In the genomic region with DNA sequence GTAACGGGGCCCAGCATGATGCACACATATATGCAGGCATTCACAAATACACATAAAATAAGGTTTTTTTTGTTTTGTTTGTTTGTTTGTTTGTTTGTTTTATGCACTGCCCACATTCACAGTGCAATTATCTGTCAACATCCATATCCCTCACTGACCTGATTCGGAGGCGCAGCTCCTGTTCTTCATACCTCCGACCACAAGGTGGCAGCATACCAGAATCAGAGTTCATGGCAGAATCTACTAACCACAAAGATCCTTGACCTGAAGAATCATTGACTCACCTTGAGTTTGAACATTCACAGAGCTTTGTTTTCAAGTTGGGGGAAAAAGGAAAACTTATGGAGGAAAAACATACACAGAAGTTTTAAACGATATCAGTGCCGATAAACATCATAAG, we compare ENCODE assay signal across 9 mouse cellular contexts.
DNase-seq lines count a peak whose midpoint lies in the region; ATAC-seq and TF ChIP-seq lines count a peak whose summit lies in the region.
"Had no signal": no experiment of that assay in that cellular context is flagged by ENCODE, and none has a peak within 500 bp of the region (broad histone marks: within the 10 kb centered on the region; RNA-seq: fewer than 3 reads in every experiment).

No protein-coding gene starts in this region.

- ATAC-seq in heart, postnatal 0 days (ENCODE audit: insufficient read depth, low read depth): no peak
- ATAC-seq in heart, embryonic 12.5 days (ENCODE audit: insufficient number of reproducible peaks, low FRiP score): no peak
- ATAC-seq in neural tube, embryonic 15.5 days (ENCODE audit: low FRiP score): no peak

- H3K4me3 ChIP-seq in heart, postnatal 0 days (ENCODE audit: low read depth, low read length): no peak overlapping the region
- no peak overlapping the region for H3K4me3 ChIP-seq in heart, embryonic 12.5 days
- no peak overlapping the region for H3K4me3 ChIP-seq in thymus, adult 2 months (ENCODE audit: control insufficient read depth, insufficient read depth, low read length)
- H3K4me3 ChIP-seq in neural tube, embryonic 15.5 days (replicated peaks): no peak overlapping the region

- TF ChIP-seq POLR2A in thymus, adult 2 months (IDR thresholded peaks at IDR 0.05; ENCODE audit: control insufficient read depth, extremely low read depth, insufficient read depth, low read length, poor library complexity): no peak

- peaks cover 6% of the 10 kb centered on the region for H3K4me1 ChIP-seq in heart, postnatal 0 days (ENCODE audit: control insufficient read depth, insufficient read depth)
- H3K4me1 ChIP-seq in heart, embryonic 12.5 days (replicated peaks): peaks cover 14% of the 10 kb centered on the region; the same call in 1 of the 2 replicates
- H3K4me1 ChIP-seq in thymus, adult 2 months (replicated peaks; ENCODE audit: control insufficient read depth, insufficient read depth, low read length): no peaks in the 10 kb centered on the region
- H3K4me1 ChIP-seq in neural tube, embryonic 15.5 days: peaks cover 15% of the 10 kb centered on the region

- DNase-seq in heart, postnatal 0 days (ENCODE audit: low spot score): no peak
- peak; percentile 46 for DNase-seq in thymus, adult 2 months
- no peak for DNase-seq in thymus, adult 18-20 months
- DNase-seq in c-Kit-positive CD71-positive TER-119-positive erythroid progenitor cells, embryonic 14.5 days (ENCODE audit: low spot score): peak; percentile 29
- peak; percentile 20 to 31 for DNase-seq in thymus, postnatal 36 days
- DNase-seq in retina, postnatal 1 day: no peak

- H3K27me3 ChIP-seq in heart, postnatal 0 days (ENCODE audit: control insufficient read depth, insufficient read depth, low read length): no peaks in the 10 kb centered on the region
- H3K27me3 ChIP-seq in heart, embryonic 12.5 days (replicated peaks): no peaks in the 10 kb centered on the region
- no peaks in the 10 kb centered on the region for H3K27me3 ChIP-seq in thymus, adult 2 months (ENCODE audit: control insufficient read depth, insufficient read depth, low read length)
- H3K27me3 ChIP-seq in neural tube, embryonic 15.5 days (replicated peaks): no peaks in the 10 kb centered on the region

- H3K36me3 ChIP-seq in heart, postnatal 0 days (replicated peaks; ENCODE audit: control insufficient read depth, insufficient read depth, low read length): no peaks in the 10 kb centered on the region
- H3K36me3 ChIP-seq in heart, embryonic 12.5 days: no peaks in the 10 kb centered on the region
- H3K36me3 ChIP-seq in thymus, adult 2 months (ENCODE audit: control insufficient read depth, insufficient read depth, low read length): no peaks in the 10 kb centered on the region
- H3K36me3 ChIP-seq in neural tube, embryonic 15.5 days: no peaks in the 10 kb centered on the region

- no peak overlapping the region for H3K9ac ChIP-seq in heart, postnatal 0 days (replicated peaks; ENCODE audit: low read depth, low read length)
- no peak overlapping the region for H3K9ac ChIP-seq in heart, embryonic 12.5 days
- no peak overlapping the region for H3K9ac ChIP-seq in neural tube, embryonic 15.5 days (replicated peaks)

- WGBS in heart, postnatal 0 days: 96% methylated on average over 6 of the region's 6 CpGs
- 93% methylated on average over 6 of the region's 6 CpGs for WGBS in heart, embryonic 12.5 days
- WGBS in thymus, adult 2 months: 94% methylated on average over 6 of the region's 6 CpGs
- WGBS in neural tube, embryonic 15.5 days: 97% methylated on average over 6 of the region's 6 CpGs

- H3K9me3 ChIP-seq in heart, postnatal 0 days (replicated peaks; ENCODE audit: control insufficient read depth, low read length): no peaks in the 10 kb centered on the region
- no peaks in the 10 kb centered on the region for H3K9me3 ChIP-seq in heart, embryonic 12.5 days (replicated peaks)
- no peaks in the 10 kb centered on the region for H3K9me3 ChIP-seq in neural tube, embryonic 15.5 days (replicated peaks)

- no peak for TF ChIP-seq EP300 in heart, postnatal 0 days (IDR thresholded peaks at IDR 0.05; ENCODE audit: low read depth)

- peak; percentile 27; the same call in 1 of the 2 replicates for TF ChIP-seq CTCF in heart, postnatal 0 days (IDR thresholded peaks at IDR 0.05; ENCODE audit: low read depth)
- no peak for TF ChIP-seq CTCF in thymus, adult 2 months (IDR thresholded peaks at IDR 0.05; ENCODE audit: borderline replicate concordance, control insufficient read depth, extremely low read depth, insufficient read depth, low read length, poor library complexity)

- H3K27ac ChIP-seq in heart, postnatal 0 days (ENCODE audit: low read depth): no peak overlapping the region
- H3K27ac ChIP-seq in heart, embryonic 12.5 days (ENCODE audit: poor library complexity, severe bottlenecking): no peak overlapping the region
- no peak overlapping the region for H3K27ac ChIP-seq in thymus, adult 2 months (ENCODE audit: control insufficient read depth, insufficient read depth, low read length)
- H3K27ac ChIP-seq in neural tube, embryonic 15.5 days (replicated peaks): no peak overlapping the region

- no peak overlapping the region for H3K4me2 ChIP-seq in heart, postnatal 0 days (ENCODE audit: low read depth, low read length)
- no peak overlapping the region for H3K4me2 ChIP-seq in heart, embryonic 12.5 days
- no peak overlapping the region for H3K4me2 ChIP-seq in neural tube, embryonic 15.5 days
- H3K4me2 ChIP-seq: midbrain, embryonic 11.5 days had no signal

Comparison
In these comparisons a context has a peak if more than half of its experiments do, and no peak if none do; other contexts are left out.
1. DNase-seq: peak in thymus, adult 2 months (single experiment), c-Kit-positive CD71-positive TER-119-positive erythroid progenitor cells, embryonic 14.5 days (single experiment) and thymus, postnatal 36 days (2 of 2); none in heart, postnatal 0 days (single experiment), thymus, adult 18-20 months (0 of 2) and retina, postnatal 1 day (single experiment).